Mouse (Mus musculus): ENCODE data around the gene Pskh1.
A peak's percentile ranks its signal among the peaks of the same experiment; 100 is the strongest.

Pskh1 gene

GRCm38 (mm10) chr8:105900180-105900940 is at the start of gene Pskh1:
TSS of gene Pskh1 (plus strand) at chr8:105900441.
- DNase-seq (ENCODE audit: low read depth, low spot score): peak; percentile 97

GRCm38 (mm10) chr8:105850611-105851010 is 49.6 kb upstream of the Pskh1 start:
- no peak for DNase-seq (ENCODE audit: low read depth, low spot score)

- peak; percentile 93 for DNase-seq (ENCODE audit: low read depth, low spot score)
These were observed 48.5 kb upstream of the Pskh1 start for GRCm38 (mm10) chr8:105851651-105852143.

- DNase-seq (ENCODE audit: low read depth, low spot score): no peak
These were observed 48.0 kb upstream of the Pskh1 start for GRCm38 (mm10) chr8:105852146-105852729.

- no peak for DNase-seq (ENCODE audit: low read depth, low spot score)
These were observed 47.1 kb upstream of the Pskh1 start, which contains the start of gene Cenpt for GRCm38 (mm10) chr8:105853178-105853577. TSS of gene Cenpt (minus strand) at chr8:105853278.

- DNase-seq (ENCODE audit: low read depth, low spot score): no peak
These were observed 45.9 kb upstream of the Pskh1 start for GRCm38 (mm10) chr8:105854303-105854702.

GRCm38 (mm10) chr8:105854715-105855216 is 45.5 kb upstream of the Pskh1 start, which contains the start of gene Thap11:
TSS of gene Thap11 (plus strand) at chr8:105855132.
- DNase-seq (ENCODE audit: low read depth, low spot score): peak; percentile 93

GRCm38 (mm10) chr8:105855248-105856167 is 44.7 kb upstream of the Pskh1 start:
- DNase-seq (ENCODE audit: low read depth, low spot score): no peak

- no peak for DNase-seq (ENCODE audit: low read depth, low spot score)
These were observed 43.9 kb upstream of the Pskh1 start for GRCm38 (mm10) chr8:105856168-105856835.

GRCm38 (mm10) chr8:105858495-105858894 is 41.7 kb upstream of the Pskh1 start:
- no peak for DNase-seq (ENCODE audit: low read depth, low spot score)

- DNase-seq (ENCODE audit: low read depth, low spot score): no peak
These were observed 40.9 kb upstream of the Pskh1 start for GRCm38 (mm10) chr8:105859314-105859713.

- DNase-seq (ENCODE audit: low read depth, low spot score): peak; percentile 94
These were observed 39.9 kb upstream of the Pskh1 start, which contains the start of gene Nutf2 for GRCm38 (mm10) chr8:105860143-105860981. TSS of gene Nutf2 (plus strand) at chr8:105860580.

- peak; percentile 39 for DNase-seq (ENCODE audit: low read depth, low spot score)
These were observed 38.3 kb upstream of the Pskh1 start for GRCm38 (mm10) chr8:105861951-105862350.

- peak; percentile 34 for DNase-seq (ENCODE audit: low read depth, low spot score)
These were observed 33.7 kb upstream of the Pskh1 start for GRCm38 (mm10) chr8:105866364-105867029.

- DNase-seq (ENCODE audit: low read depth, low spot score): no peak
These were observed 25.9 kb upstream of the Pskh1 start for GRCm38 (mm10) chr8:105874301-105874700.

GRCm38 (mm10) chr8:105880754-105881520 is 19.3 kb upstream of the Pskh1 start, which contains the start of gene Edc4:
TSS of gene Edc4 (plus strand) at chr8:105880881.
- peak; percentile 89 for DNase-seq (ENCODE audit: low read depth, low spot score)

GRCm38 (mm10) chr8:105889756-105890465 is 10.3 kb upstream of the Pskh1 start:
- no peak for DNase-seq (ENCODE audit: low read depth, low spot score)

- DNase-seq (ENCODE audit: low read depth, low spot score): no peak
These were observed 9.4 kb upstream of the Pskh1 start for GRCm38 (mm10) chr8:105890870-105891269.

All from CD4-positive, CD25-positive, alpha-beta regulatory T cell, adult 2 months (primary cell).